11 mouse cellular contexts compared by ENCODE assay signal in the genomic region with DNA sequence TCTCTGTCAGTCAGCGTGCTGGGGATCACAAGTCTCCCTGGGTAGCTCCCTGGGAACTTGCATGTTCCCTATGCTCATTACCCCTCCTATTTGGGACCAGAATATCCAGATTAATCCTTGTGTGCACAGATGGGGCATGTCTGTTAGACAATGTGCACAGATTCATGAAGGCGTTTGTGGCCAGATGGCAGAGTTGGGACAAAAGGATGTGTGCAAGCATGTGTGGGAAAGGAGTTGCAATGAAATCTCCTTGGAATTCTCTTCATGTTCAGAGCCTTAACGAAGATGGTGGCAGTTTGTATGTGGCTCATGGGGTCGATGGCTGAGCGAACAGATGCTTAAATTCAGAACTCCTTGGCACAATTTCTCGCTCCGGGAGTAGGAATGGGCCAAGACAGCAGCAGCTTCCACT.
DNase-seq lines count a peak whose midpoint lies in the region; ATAC-seq and TF ChIP-seq lines count a peak whose summit lies in the region.
"Had no signal": no experiment of that assay in that cellular context is flagged by ENCODE, and none has a peak within 500 bp of the region (broad histone marks: within the 10 kb centered on the region; RNA-seq: fewer than 3 reads in every experiment).

No protein-coding gene starts in this region.

- H3K4me1 ChIP-seq in hindbrain, embryonic 11.5 days (replicated peaks; ENCODE audit: control insufficient read depth, insufficient read depth, low read length): no peaks in the 10 kb centered on the region
- no peaks in the 10 kb centered on the region for H3K4me1 ChIP-seq in hindbrain, embryonic 10.5 days (replicated peaks)
- H3K4me1 ChIP-seq in hindbrain, postnatal 0 days (ENCODE audit: insufficient read depth, low read length): no peaks in the 10 kb centered on the region
- H3K4me1 ChIP-seq: lung, embryonic 15.5 days had no signal

- H3K4me2 ChIP-seq in hindbrain, embryonic 11.5 days (replicated peaks; ENCODE audit: low read depth, low read length): no peak overlapping the region
- H3K4me2 ChIP-seq in hindbrain, postnatal 0 days (ENCODE audit: low read depth, low read length): no peak overlapping the region
- H3K4me2 ChIP-seq: lung, embryonic 15.5 days had no signal

- no peak overlapping the region for H3K4me3 ChIP-seq in hindbrain, embryonic 11.5 days (ENCODE audit: low read depth, low read length)
- H3K4me3 ChIP-seq in hindbrain, embryonic 10.5 days: no peak overlapping the region
- H3K4me3 ChIP-seq in hindbrain, postnatal 0 days (ENCODE audit: low read length): no peak overlapping the region
- H3K4me3 ChIP-seq: lung, embryonic 15.5 days had no signal

- peak; percentile 68 for ATAC-seq in hindbrain, embryonic 11.5 days (ENCODE audit: low FRiP score)
- peak; percentile 78 for ATAC-seq in hindbrain, postnatal 0 days
- ATAC-seq: Patski had no signal

- intact Hi-C loops in left cerebral cortex, postnatal 25 days (cut with DNase I): no loop called here

- H3K27ac ChIP-seq in hindbrain, embryonic 11.5 days (ENCODE audit: low read depth, low read length): no peak overlapping the region
- H3K27ac ChIP-seq in hindbrain, embryonic 10.5 days: no peak overlapping the region
- H3K27ac ChIP-seq in hindbrain, postnatal 0 days: no peak overlapping the region; the same call in 1 of the 2 replicates
- H3K27ac ChIP-seq: lung, embryonic 15.5 days had no signal

- 80% methylated on average over 7 of the region's 7 CpGs for WGBS in hindbrain, embryonic 11.5 days
- 77% methylated on average over 7 of the region's 7 CpGs for WGBS in hindbrain, embryonic 10.5 days
- 41% methylated on average over 7 of the region's 7 CpGs for whole genome bisulfite sequencing in hindbrain, postnatal 0 days

- DNase-seq in hindbrain, embryonic 11.5 days (ENCODE audit: low spot score): peak; percentile 12
- DNase-seq in hindbrain, embryonic 10.5 days (ENCODE audit: low spot score): no peak
- peak; percentile 71 for DNase-seq in hindbrain, postnatal 0 days (ENCODE audit: low spot score)
- DNase-seq in left cerebral cortex, postnatal 25 days (ENCODE audit: low spot score in 2 of 2): peak; percentile 49 to 83
- DNase-seq in right cerebral cortex, postnatal 36 days (ENCODE audit: low spot score in 2 of 2): peak; percentile 26 to 43
- no peak for DNase-seq in lung, postnatal 4 days
- no peak for DNase-seq in ovary, postnatal 36 days (ENCODE audit: low spot score)
- DNase-seq in kidney, postnatal 36 days: no peak
- DNase-seq: heart, postnatal 10 days had no signal

- no peak for TF ChIP-seq CTCF in hindbrain, postnatal 0 days (IDR thresholded peaks at IDR 0.05; ENCODE audit: low read depth)

- H3K9ac ChIP-seq in hindbrain, embryonic 11.5 days (ENCODE audit: low read depth, low read length): no peak overlapping the region
- H3K9ac ChIP-seq in hindbrain, postnatal 0 days (replicated peaks; ENCODE audit: low read length): no peak overlapping the region
- H3K9ac ChIP-seq: lung, embryonic 15.5 days had no signal

- no peaks in the 10 kb centered on the region for H3K9me3 ChIP-seq in hindbrain, embryonic 11.5 days (ENCODE audit: control insufficient read depth, low read length)
- H3K9me3 ChIP-seq in hindbrain, embryonic 10.5 days: no peaks in the 10 kb centered on the region
- H3K9me3 ChIP-seq in hindbrain, postnatal 0 days (ENCODE audit: low read length): no peaks in the 10 kb centered on the region
- H3K9me3 ChIP-seq: lung, embryonic 15.5 days had no signal

- no peaks in the 10 kb centered on the region for H3K27me3 ChIP-seq in hindbrain, embryonic 11.5 days (ENCODE audit: control insufficient read depth, insufficient read depth, low read length)
- H3K27me3 ChIP-seq in hindbrain, embryonic 10.5 days (ENCODE audit: insufficient read depth, poor library complexity, severe bottlenecking): no peaks in the 10 kb centered on the region
- no peaks in the 10 kb centered on the region for H3K27me3 ChIP-seq in hindbrain, postnatal 0 days (ENCODE audit: insufficient read depth, low read length)
- H3K27me3 ChIP-seq: lung, embryonic 15.5 days; Patski had no signal

- H3K36me3 ChIP-seq in hindbrain, embryonic 11.5 days (ENCODE audit: control insufficient read depth, insufficient read depth, low read length): no peaks in the 10 kb centered on the region
- no peaks in the 10 kb centered on the region for H3K36me3 ChIP-seq in hindbrain, embryonic 10.5 days
- no peaks in the 10 kb centered on the region for H3K36me3 ChIP-seq in hindbrain, postnatal 0 days (ENCODE audit: insufficient read depth, low read length)
- H3K36me3 ChIP-seq: lung, embryonic 15.5 days had no signal

Comparison
In these comparisons a context has a peak if more than half of its experiments do, and no peak if none do; other contexts are left out.
1. DNase-seq: peak in hindbrain, embryonic 11.5 days (single experiment), hindbrain, postnatal 0 days (single experiment), left cerebral cortex, postnatal 25 days (2 of 2) and right cerebral cortex, postnatal 36 days (2 of 2); none in hindbrain, embryonic 10.5 days (single experiment), lung, postnatal 4 days (0 of 2), ovary, postnatal 36 days (single experiment) and kidney, postnatal 36 days (0 of 2).